ENCODE assay signal across 8 mouse cellular contexts in genomic region chr1:133886431-133886830, GRCm38 (mm10). TPM values are rescaled to one million over a fixed set of nuclear protein-coding genes. Genes with fewer than 3 reads are reported as not detected.
A peak's percentile ranks its signal among the peaks of the same experiment; 100 is the strongest.
DNase-seq lines count a peak whose midpoint lies in the region; ATAC-seq and TF ChIP-seq lines count a peak whose summit lies in the region.
"Had no signal": no experiment of that assay in that cellular context is flagged by ENCODE, and none has a peak within 500 bp of the region (broad histone marks: within the 10 kb centered on the region; RNA-seq: fewer than 3 reads in every experiment).

No protein-coding gene starts in this region.

- peak overlapping the region; percentile 55 for H3K27ac ChIP-seq in hindbrain, embryonic 12.5 days
- 0 out of 2 replicates have a peak overlapping the region, but pooled peaks have one; percentile 44 for H3K27ac ChIP-seq in midbrain, embryonic 13.5 days
- no peak overlapping the region for H3K27ac ChIP-seq in kidney, embryonic 16.5 days (ENCODE audit: low read length)

- H3K27me3 ChIP-seq in C2C12 (ENCODE audit: control insufficient read depth, insufficient read depth, insufficient read length) (no peaks in the 10 kb centered on the region), G1E (ENCODE audit: insufficient read depth, low read length) (peaks cover 18% of the 10 kb centered on the region; the same call in 1 of the 2 replicates)
- no peaks in the 10 kb centered on the region; the same call in 1 of the 2 replicates for H3K27me3 ChIP-seq in hindbrain, embryonic 12.5 days
- peaks cover 13% of the 10 kb centered on the region; the same call in 1 of the 2 replicates for H3K27me3 ChIP-seq in midbrain, embryonic 13.5 days
- no peaks in the 10 kb centered on the region for H3K27me3 ChIP-seq in kidney, embryonic 16.5 days (ENCODE audit: insufficient read depth, low read length)
- H3K27me3 ChIP-seq: Patski had no signal

- no peak overlapping the region for H3ac ChIP-seq in C2C12 (ENCODE audit: control insufficient read depth, insufficient read length, low read depth)

- H3K36me3 ChIP-seq in C2C12 (ENCODE audit: control insufficient read depth, insufficient read depth) (no peaks in the 10 kb centered on the region), G1E (replicated peaks) (no peaks in the 10 kb centered on the region)
- H3K36me3 ChIP-seq in hindbrain, embryonic 12.5 days = no peaks in the 10 kb centered on the region
- no peaks in the 10 kb centered on the region for H3K36me3 ChIP-seq in midbrain, embryonic 13.5 days
- no peaks in the 10 kb centered on the region for H3K36me3 ChIP-seq in kidney, embryonic 16.5 days (ENCODE audit: insufficient read depth, low read length)

- WGBS in hindbrain, embryonic 12.5 days = 10% methylated on average over 6 of the region's 6 CpGs
- 16% methylated on average over 6 of the region's 6 CpGs for WGBS in midbrain, embryonic 13.5 days
- 43% methylated on average over 6 of the region's 6 CpGs for WGBS in kidney, embryonic 16.5 days

- H3K79me2 ChIP-seq in C2C12 (ENCODE audit: control insufficient read depth, insufficient read depth) = no peaks in the 10 kb centered on the region

- intact Hi-C loops in heart, postnatal 10 days (cut with DNase I) = no loop called here

- no peak overlapping the region for H3K4me3 ChIP-seq in C2C12 (ENCODE audit: insufficient read depth, poor library complexity, severe bottlenecking)
- H3K4me3 ChIP-seq in G1E (ENCODE audit: low read depth, low read length) = peak overlapping the region; percentile 56; the same call in 1 of the 2 replicates
- no peak overlapping the region for H3K4me3 ChIP-seq in hindbrain, embryonic 12.5 days
- H3K4me3 ChIP-seq in midbrain, embryonic 13.5 days (replicated peaks) = no peak overlapping the region; the same call in 1 of the 2 replicates
- no peak overlapping the region for H3K4me3 ChIP-seq in kidney, embryonic 16.5 days (ENCODE audit: low read length)

- peak; percentile 54 for DNase-seq in G1E (ENCODE audit: low spot score)
- DNase-seq in embryo, embryonic 10.5 days (ENCODE audit: low spot score) = no peak
- no peak for DNase-seq in heart, postnatal 10 days

- ATAC-seq in G1E (ENCODE audit: extremely low read depth, insufficient number of reproducible peaks, low FRiP score, poor library complexity, severe bottlenecking) = no peak
- 0 out of 2 replicates have a peak, but pooled peaks have one; percentile 29 for ATAC-seq in hindbrain, embryonic 12.5 days (ENCODE audit: low FRiP score)
- 0 out of 2 replicates have a peak, but pooled peaks have one; percentile 4 for ATAC-seq in midbrain, embryonic 13.5 days
- ATAC-seq in kidney, embryonic 16.5 days (ENCODE audit: low FRiP score, low TSS enrichment) = no peak
- ATAC-seq: Patski had no signal

- TF ChIP-seq CTCF in C2C12 (IDR thresholded peaks at IDR 0.05; ENCODE audit: control insufficient read depth, insufficient read depth, insufficient read length) (no peak), G1E (IDR thresholded peaks at IDR 0.05; ENCODE audit: low read depth, low read length) (no peak)

- no peaks in the 10 kb centered on the region for H3K9me3 ChIP-seq in G1E (replicated peaks)
- no peaks in the 10 kb centered on the region for H3K9me3 ChIP-seq in hindbrain, embryonic 12.5 days (replicated peaks)
- no peaks in the 10 kb centered on the region for H3K9me3 ChIP-seq in midbrain, embryonic 13.5 days
- no peaks in the 10 kb centered on the region for H3K9me3 ChIP-seq in kidney, embryonic 16.5 days (ENCODE audit: low read length)

- peak overlapping the region; percentile 31; the same call in 1 of the 2 replicates for H3K4me2 ChIP-seq in hindbrain, embryonic 12.5 days (replicated peaks)
- peak overlapping the region; percentile 38 for H3K4me2 ChIP-seq in midbrain, embryonic 13.5 days (replicated peaks)
- no peak overlapping the region for H3K4me2 ChIP-seq in kidney, embryonic 16.5 days (replicated peaks; ENCODE audit: low read depth, low read length)

- H3K4me1 ChIP-seq in G1E (ENCODE audit: insufficient read depth, low read depth, low read length) = peaks cover 88% of the 10 kb centered on the region
- peaks cover 85% of the 10 kb centered on the region for H3K4me1 ChIP-seq in hindbrain, embryonic 12.5 days
- H3K4me1 ChIP-seq in midbrain, embryonic 13.5 days (replicated peaks) = peaks cover 73% of the 10 kb centered on the region
- H3K4me1 ChIP-seq in kidney, embryonic 16.5 days (ENCODE audit: insufficient read depth, low read length) = peaks cover 68% of the 10 kb centered on the region

- H3K9ac ChIP-seq in hindbrain, embryonic 12.5 days = no peak overlapping the region
- H3K9ac ChIP-seq in midbrain, embryonic 13.5 days (replicated peaks) = 0 out of 2 replicates have a peak overlapping the region, but pooled peaks have one; percentile 10
- no peak overlapping the region for H3K9ac ChIP-seq in kidney, embryonic 16.5 days (replicated peaks; ENCODE audit: low read length)

- no peaks in the 10 kb centered on the region for H3K79me3 ChIP-seq in C2C12 (ENCODE audit: low read depth)

TF ChIP-seq in C2C12, 6 proteins besides CTCF, POLR2A, EP300 and RAD21:
- no peak for TF ChIP-seq MYOD1 (IDR thresholded peaks at IDR 0.05; ENCODE audit: control insufficient read depth, insufficient read length, low read depth)
- TF ChIP-seq CEBPB (IDR thresholded peaks at IDR 0.05; ENCODE audit: low read depth) = peak; percentile 47

RNA-seq across cellular contexts. Expression of gene Optc, which starts 21.4 kb away (rescaled TPM):
- 0.27 TPM for polyA plus RNA-seq in C2C12 (2012; fragmentation: generic; extraction: Trizol)
- total RNA-seq in G1E (2014; fragmentation: Nextera tagmentation) = not detected in 2 replicates
- total RNA-seq in G1E (2017) = 0.12 TPM in 1 of 2 replicates, not detected in the other
- not detected in 2 replicates for polyA plus RNA-seq in G1E (2012)
- 2.0 and 4.0 TPM in 2 replicates for polyA plus RNA-seq in hindbrain, embryonic 12.5 days (2016; fragmentation: Nextera tagmentation; extraction: Ambion mirVana)
- 4.0 and 4.9 TPM in 2 replicates for polyA plus RNA-seq in midbrain, embryonic 13.5 days (2015; fragmentation: Nextera tagmentation; extraction: Ambion mirVana)
- polyA plus RNA-seq in kidney, embryonic 16.5 days (2015; fragmentation: Nextera tagmentation; extraction: Ambion mirVana) = 0.18 and 0.47 TPM in 2 replicates
- under 1 TPM; 0.35 to 0.67 TPM for total RNA-seq in heart, postnatal 10 days (2021)

RNA-seq across cellular contexts. Expression of gene Prelp, which starts 34.8 kb away (rescaled TPM):
- polyA plus RNA-seq in C2C12 (2012; fragmentation: generic; extraction: Trizol) (0.07 TPM), G1E (2012) (0.04 and 0.10 TPM in 2 replicates)
- total RNA-seq in G1E (2014; fragmentation: Nextera tagmentation) (not detected in 2 replicates), G1E (2017) (0.06 and 0.11 TPM in 2 replicates)
- 7.2 and 10.5 TPM in 2 replicates for polyA plus RNA-seq in hindbrain, embryonic 12.5 days (2016; fragmentation: Nextera tagmentation; extraction: Ambion mirVana)
- 4.4 and 6.5 TPM in 2 replicates for polyA plus RNA-seq in midbrain, embryonic 13.5 days (2015; fragmentation: Nextera tagmentation; extraction: Ambion mirVana)
- polyA plus RNA-seq in kidney, embryonic 16.5 days (2015; fragmentation: Nextera tagmentation; extraction: Ambion mirVana) = 2.1 and 2.6 TPM in 2 replicates
- 10 to 100 TPM; 27.2 TPM for total RNA-seq in heart, postnatal 10 days (2021)

Comparison
In these comparisons a context has a peak if more than half of its experiments do, and no peak if none do; other contexts are left out.
1. ATAC-seq: peak in hindbrain, embryonic 12.5 days (single experiment) and midbrain, embryonic 13.5 days (single experiment); none in G1E (single experiment) and kidney, embryonic 16.5 days (single experiment).